Mouse (Mus musculus): ENCODE data around the gene Mypop. TPM values are rescaled to one million over a fixed set of nuclear protein-coding genes. Genes with fewer than 3 reads are reported as not detected.

Mypop gene
- total and polyA plus RNA-seq, 2 experiments from 2014 or later, result 5.0 to 16.0 TPM

DNA sequence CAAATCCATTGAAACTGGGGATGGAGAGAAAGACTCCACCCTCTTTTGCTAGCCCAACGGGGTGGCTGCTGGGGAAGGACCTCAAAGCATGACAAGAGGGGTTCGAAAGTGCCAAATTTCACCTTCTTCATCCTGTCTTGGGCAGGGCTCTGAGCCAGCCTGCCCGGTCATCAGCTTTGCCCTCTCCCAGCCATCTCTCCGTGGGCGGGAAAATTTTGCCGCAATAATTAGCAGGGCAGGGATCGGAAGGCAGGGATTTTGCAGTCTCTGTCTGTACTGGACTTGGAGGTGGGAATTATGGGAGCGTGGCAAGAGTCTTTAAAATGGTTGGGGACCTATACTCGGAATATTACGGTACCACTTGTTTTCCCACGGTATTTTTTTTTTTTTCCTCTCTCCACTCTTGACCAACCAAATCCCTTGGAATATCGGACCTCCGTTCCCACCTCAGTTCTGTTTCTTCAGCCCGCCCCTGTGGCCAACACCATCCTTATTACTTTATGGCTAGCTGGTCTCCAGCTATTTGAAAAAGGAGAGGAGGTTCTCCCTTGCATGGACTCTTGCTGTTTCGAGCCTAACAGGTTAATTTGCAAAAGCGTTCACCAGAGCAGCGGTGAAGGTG is 28.8 kb upstream of the Mypop start:
- Histone ChIP-seq H3K9me3 (ENCODE audit: low read length) (no peaks in the 10 kb centered on the region), H3K4me2 (ENCODE audit: low read depth, low read length, poor library complexity, severe bottlenecking) (peak overlapping the region; percentile 45), H3K9ac (replicated peaks; ENCODE audit: low read length, poor library complexity, severe bottlenecking) (0 out of 2 replicates have a peak overlapping the region, but pooled peaks have one; percentile 36), H3K4me3 (ENCODE audit: low read depth, low read length) (peak overlapping the region; percentile 16; the same call in 1 of the 2 replicates), H3K27me3 (ENCODE audit: insufficient read depth, low read length) (no peaks in the 10 kb centered on the region), H3K4me1 (ENCODE audit: insufficient read depth, low read length) (peaks cover 12% of the 10 kb centered on the region), H3K27ac (ENCODE audit: low read depth, low read length) (no peak overlapping the region; the same call in 1 of the 2 replicates), H3K36me3 (ENCODE audit: insufficient read depth, low read length) (peaks cover 8% of the 10 kb centered on the region; the same call in 1 of the 2 replicates)
- DNase-seq (ENCODE audit: low spot score) (peak; percentile 48), ATAC-seq (ENCODE audit: low FRiP score) (no peak)
- no peak for TF ChIP-seq CTCF (IDR thresholded peaks at IDR 0.05)
- WGBS, result 10% methylated on average over 17 of the region's 17 CpGs

DNA sequence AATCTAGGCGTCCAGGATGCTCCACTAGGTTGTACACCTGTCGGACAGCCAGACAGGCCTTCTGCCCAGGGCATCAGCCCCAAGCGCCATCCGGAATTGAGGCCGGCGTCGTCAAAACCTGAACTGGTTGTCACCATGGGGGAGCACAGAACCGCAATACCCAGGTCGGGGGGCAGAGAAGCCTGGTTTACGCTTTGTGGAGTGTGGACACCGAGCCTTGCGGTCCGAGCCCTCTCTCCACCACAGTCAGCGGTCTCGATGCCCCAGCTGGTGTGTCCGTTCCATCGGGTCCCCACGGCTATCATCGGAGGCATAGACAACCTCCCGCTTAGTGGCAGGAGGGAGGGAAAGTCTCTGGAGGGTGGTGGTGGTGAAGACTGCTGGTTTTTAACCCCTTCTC is 28.2 kb upstream of the Mypop start:
- H3K9ac ChIP-seq (replicated peaks; ENCODE audit: low read length, poor library complexity, severe bottlenecking), result peak overlapping the region; percentile 36; the same call in 1 of the 2 replicates
- 9% methylated on average over 20 of the region's 20 CpGs for WGBS
- H3K4me3 ChIP-seq (ENCODE audit: low read depth, low read length), result peak overlapping the region; percentile 16; the same call in 1 of the 2 replicates
- H3K9me3 ChIP-seq (ENCODE audit: low read length), result no peaks in the 10 kb centered on the region
- no peak overlapping the region; the same call in 1 of the 2 replicates for H3K27ac ChIP-seq (ENCODE audit: low read depth, low read length)
- peak overlapping the region; percentile 45 for H3K4me2 ChIP-seq (ENCODE audit: low read depth, low read length, poor library complexity, severe bottlenecking)
- peaks cover 6% of the 10 kb centered on the region; the same call in 1 of the 2 replicates for H3K36me3 ChIP-seq (ENCODE audit: insufficient read depth, low read length)
- DNase-seq (ENCODE audit: low spot score) (no peak), ATAC-seq (ENCODE audit: low FRiP score) (0 out of 2 replicates have a peak, but pooled peaks have one; percentile 0)
- H3K27me3 ChIP-seq (ENCODE audit: insufficient read depth, low read length), result no peaks in the 10 kb centered on the region
- peaks cover 8% of the 10 kb centered on the region for H3K4me1 ChIP-seq (ENCODE audit: insufficient read depth, low read length)
- no peak for TF ChIP-seq CTCF (IDR thresholded peaks at IDR 0.05)

DNA sequence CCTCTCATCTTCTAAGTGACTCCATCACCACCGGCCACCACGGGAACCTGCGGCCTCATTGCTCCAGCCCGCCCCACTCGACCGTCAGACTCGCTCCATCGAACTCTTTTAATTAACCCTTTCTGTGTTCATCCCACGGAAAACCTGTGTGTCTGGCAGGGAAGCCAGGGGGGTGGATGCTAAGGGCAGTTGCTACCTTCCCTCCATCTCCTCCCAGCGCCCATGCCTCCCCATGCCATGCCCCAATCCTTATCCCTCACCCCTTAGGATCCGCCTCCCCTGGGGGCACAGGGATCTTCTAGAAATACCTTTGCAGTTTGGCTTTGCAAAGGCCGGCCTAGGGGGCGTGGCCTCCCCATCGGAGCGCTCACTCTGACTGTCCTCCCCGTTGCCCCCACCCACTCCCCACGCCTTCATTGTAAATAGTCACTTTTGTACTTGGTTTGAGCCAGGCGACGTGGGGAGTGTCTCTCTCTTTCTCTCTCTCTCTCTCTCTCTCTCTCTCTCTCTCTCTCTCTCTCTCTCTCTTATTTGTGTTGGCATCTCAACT is 27.7 kb upstream of the Mypop start:
- H3K4me2 ChIP-seq (ENCODE audit: low read depth, low read length, poor library complexity, severe bottlenecking), result peak overlapping the region; percentile 45; the same call in 1 of the 2 replicates
- H3K27ac ChIP-seq (ENCODE audit: low read depth, low read length), result no peak overlapping the region
- WGBS, result 10% methylated on average over 19 of the region's 19 CpGs
- DNase-seq (ENCODE audit: low spot score), result no peak
- H3K4me1 ChIP-seq (ENCODE audit: insufficient read depth, low read length), result peaks cover 6% of the 10 kb centered on the region; the same call in 1 of the 2 replicates
- no peak overlapping the region for H3K9ac ChIP-seq (replicated peaks; ENCODE audit: low read length, poor library complexity, severe bottlenecking)
- H3K4me3 ChIP-seq (ENCODE audit: low read depth, low read length), result no peak overlapping the region
- no peaks in the 10 kb centered on the region for H3K9me3 ChIP-seq (ENCODE audit: low read length)
- H3K36me3 ChIP-seq (ENCODE audit: insufficient read depth, low read length), result peaks cover 6% of the 10 kb centered on the region; the same call in 1 of the 2 replicates
- H3K27me3 ChIP-seq (ENCODE audit: insufficient read depth, low read length), result no peaks in the 10 kb centered on the region
- no peak for ATAC-seq (ENCODE audit: low FRiP score)
- TF ChIP-seq CTCF (IDR thresholded peaks at IDR 0.05), result no peak

DNA sequence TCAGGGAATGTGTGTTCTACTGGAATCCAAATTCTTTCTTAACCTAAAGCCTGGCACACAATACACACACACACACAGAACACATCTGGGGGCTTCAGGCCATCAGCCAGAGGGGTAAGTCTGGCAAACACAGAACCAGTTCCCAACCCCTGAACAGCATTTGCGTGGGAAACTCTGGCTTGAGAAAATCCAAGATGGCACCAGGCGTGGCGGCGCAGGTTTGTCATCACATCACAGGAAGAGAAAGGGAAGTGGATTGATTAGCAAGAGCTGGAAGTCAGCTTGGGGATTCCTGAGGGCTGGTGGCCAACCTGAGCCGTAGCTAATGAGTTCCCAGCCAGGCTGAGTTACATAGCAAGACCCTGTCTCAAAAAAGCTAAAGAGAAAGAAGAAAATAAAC is 25.7 kb upstream of the Mypop start:
- WGBS, result 84% methylated on average over 5 of the region's 5 CpGs
- no peak overlapping the region for H3K9ac ChIP-seq (replicated peaks; ENCODE audit: low read length, poor library complexity, severe bottlenecking)
- ATAC-seq (ENCODE audit: low FRiP score) (no peak), DNase-seq (ENCODE audit: low spot score) (no peak)
- TF ChIP-seq CTCF (IDR thresholded peaks at IDR 0.05), result no peak
- H3K4me1 ChIP-seq (ENCODE audit: insufficient read depth, low read length), result peaks cover 6% of the 10 kb centered on the region; the same call in 1 of the 2 replicates
- 0 out of 2 replicates have a peak overlapping the region, but pooled peaks have one; percentile 8 for H3K27ac ChIP-seq (ENCODE audit: low read depth, low read length)
- no peaks in the 10 kb centered on the region for H3K36me3 ChIP-seq (ENCODE audit: insufficient read depth, low read length)
- no peaks in the 10 kb centered on the region for H3K9me3 ChIP-seq (ENCODE audit: low read length)
- H3K4me2 ChIP-seq (ENCODE audit: low read depth, low read length, poor library complexity, severe bottlenecking), result no peak overlapping the region
- no peaks in the 10 kb centered on the region for H3K27me3 ChIP-seq (ENCODE audit: insufficient read depth, low read length)
- no peak overlapping the region for H3K4me3 ChIP-seq (ENCODE audit: low read depth, low read length)

DNA sequence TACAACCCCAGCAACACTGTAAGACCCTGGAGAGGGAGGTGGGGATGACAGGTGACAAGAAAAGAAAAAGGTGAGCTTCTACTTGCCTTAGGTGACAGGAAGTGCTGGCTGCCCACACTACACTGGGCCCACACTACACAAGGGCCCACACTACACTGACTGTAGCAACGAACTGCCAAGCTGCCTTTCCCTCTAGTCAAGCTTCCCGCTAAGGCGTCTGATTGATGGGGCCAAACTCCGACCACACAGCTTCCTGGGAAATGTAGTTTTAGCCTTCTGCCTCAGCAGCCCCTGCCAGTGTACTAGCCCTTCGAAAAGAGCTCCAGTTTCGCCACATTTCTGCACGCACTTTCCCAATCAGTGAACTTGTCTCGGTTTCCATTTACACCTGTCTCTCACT is 23.4 kb upstream of the Mypop start:
- no peaks in the 10 kb centered on the region for H3K27me3 ChIP-seq (ENCODE audit: insufficient read depth, low read length)
- peak; percentile 40 for DNase-seq (ENCODE audit: low spot score)
- no peaks in the 10 kb centered on the region for H3K36me3 ChIP-seq (ENCODE audit: insufficient read depth, low read length)
- H3K27ac ChIP-seq (ENCODE audit: low read depth, low read length), result no peak overlapping the region
- 8% methylated on average over 8 of the region's 8 CpGs for WGBS
- no peak overlapping the region for H3K4me3 ChIP-seq (ENCODE audit: low read depth, low read length)
- no peak for TF ChIP-seq CTCF (IDR thresholded peaks at IDR 0.05)
- no peaks in the 10 kb centered on the region for H3K9me3 ChIP-seq (ENCODE audit: low read length)
- H3K4me2 ChIP-seq (ENCODE audit: low read depth, low read length, poor library complexity, severe bottlenecking), result no peak overlapping the region
- peaks cover 4% of the 10 kb centered on the region; the same call in 1 of the 2 replicates for H3K4me1 ChIP-seq (ENCODE audit: insufficient read depth, low read length)
- no peak overlapping the region for H3K9ac ChIP-seq (replicated peaks; ENCODE audit: low read length, poor library complexity, severe bottlenecking)
- peak; percentile 32; the same call in 1 of the 2 replicates for ATAC-seq (ENCODE audit: low FRiP score)

DNA sequence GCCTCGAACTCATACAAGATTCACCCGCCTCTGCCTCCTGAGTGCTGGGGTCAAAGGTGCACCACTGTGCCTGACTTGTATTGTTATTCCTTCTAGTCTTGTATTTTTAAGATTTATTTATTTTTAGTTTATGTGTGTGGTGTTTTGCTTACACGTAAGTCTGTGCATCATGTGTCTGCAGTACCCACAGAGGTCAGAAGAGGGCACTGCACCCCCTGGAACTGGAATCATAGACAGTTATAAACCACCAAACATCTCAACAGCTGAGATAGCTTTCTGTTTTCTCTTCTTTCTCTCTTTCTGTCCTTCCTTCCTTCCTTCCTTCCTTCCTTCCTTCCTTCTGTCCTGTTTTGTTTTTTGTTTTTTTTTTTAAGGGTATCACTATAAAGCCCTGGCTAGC is 20.1 kb upstream of the Mypop start:
- TF ChIP-seq CTCF (IDR thresholded peaks at IDR 0.05), result peak; percentile 51
- no peak overlapping the region for H3K27ac ChIP-seq (ENCODE audit: low read depth, low read length)
- no peaks in the 10 kb centered on the region for H3K9me3 ChIP-seq (ENCODE audit: low read length)
- H3K9ac ChIP-seq (replicated peaks; ENCODE audit: low read length, poor library complexity, severe bottlenecking), result no peak overlapping the region
- H3K36me3 ChIP-seq (ENCODE audit: insufficient read depth, low read length), result no peaks in the 10 kb centered on the region
- no peaks in the 10 kb centered on the region for H3K4me1 ChIP-seq (ENCODE audit: insufficient read depth, low read length)
- ATAC-seq (ENCODE audit: low FRiP score) (no peak), DNase-seq (ENCODE audit: low spot score) (no peak)
- H3K4me2 ChIP-seq (ENCODE audit: low read depth, low read length, poor library complexity, severe bottlenecking), result no peak overlapping the region
- 86% methylated on average over 3 of the region's 3 CpGs for WGBS
- no peaks in the 10 kb centered on the region for H3K27me3 ChIP-seq (ENCODE audit: insufficient read depth, low read length)
- no peak overlapping the region for H3K4me3 ChIP-seq (ENCODE audit: low read depth, low read length)
